Mouse (Mus musculus): Measurements from ENCODE around the gene Speer4f2.

GRCm38 (mm10) chr5:17359394-17359999 is 13.5 kb upstream of the Speer4f2 start:
- no peak for TF ChIP-seq CTCF (IDR thresholded peaks at IDR 0.05; ENCODE audit: low read depth)
- no peak for TF ChIP-seq EP300 (IDR thresholded peaks at IDR 0.05; ENCODE audit: low read depth)
